Mouse (Mus musculus): Measurements from ENCODE around the gene Ptbp1.

Ptbp1 gene

GRCm38 (mm10) chr10:79832786-79833181 is 21.4 kb upstream of the Ptbp1 start:
- in situ Hi-C loops (cut with MboI, MseI) = loop anchor here in 1 of 2 experiments (10.0 kb wide), 1 partner anchor 92 kb away; the partner anchor contains the start of genes Arid3a and R3hdm4

GRCm38 (mm10) chr10:79834769-79835398 is 19.3 kb upstream of the Ptbp1 start:
- in situ Hi-C loops (cut with MboI, MseI) = loop anchor here in 1 of 2 experiments (10.0 kb wide), 1 partner anchor 90 kb away; the partner anchor contains the start of genes Arid3a and R3hdm4

GRCm38 (mm10) chr10:79836918-79837317 is 17.3 kb upstream of the Ptbp1 start:
- in situ Hi-C loops (cut with MboI, MseI) = loop anchor here in 1 of 2 experiments (10.0 kb wide), 1 partner anchor 88 kb away; the partner anchor contains the start of genes Arid3a and R3hdm4

GRCm38 (mm10) chr10:79838151-79838550 is 16.1 kb upstream of the Ptbp1 start:
- in situ Hi-C loops (cut with MboI, MseI) = loop anchor here in 1 of 2 experiments (10.0 kb wide), 1 partner anchor 87 kb away; the partner anchor contains the start of genes Arid3a and R3hdm4

GRCm38 (mm10) chr10:79840091-79840490 is 14.1 kb upstream of the Ptbp1 start:
- in situ Hi-C loops (cut with MboI, MseI) = no loop called here

GRCm38 (mm10) chr10:79840644-79841551 is 13.3 kb upstream of the Ptbp1 start:
- in situ Hi-C loops (cut with MboI, MseI) = no loop called here

GRCm38 (mm10) chr10:79842322-79842721 is 11.9 kb upstream of the Ptbp1 start:
- in situ Hi-C loops (cut with MboI, MseI) = no loop called here

GRCm38 (mm10) chr10:79843476-79843875 is 10.8 kb upstream of the Ptbp1 start:
- in situ Hi-C loops (cut with MboI, MseI) = no loop called here

GRCm38 (mm10) chr10:79846553-79846952 is 7.7 kb upstream of the Ptbp1 start:
- in situ Hi-C loops (cut with MboI, MseI) = no loop called here

GRCm38 (mm10) chr10:79849941-79850628 is 4.1 kb upstream of the Ptbp1 start:
- in situ Hi-C loops (cut with MboI, MseI) = loop anchor here in 1 of 2 experiments (25.0 kb wide), 1 partner anchor 1263 kb away; the partner anchor contains the start of gene Syde1

- in situ Hi-C loops (cut with MboI, MseI) = loop anchor here in 1 of 2 experiments (25.0 kb wide), 1 partner anchor 1264 kb away; the partner anchor contains the start of gene Syde1
Measured at GRCm38 (mm10) chr10:79851653-79852052, 2.6 kb upstream of the Ptbp1 start.

GRCm38 (mm10) chr10:79852107-79852789 is 2.0 kb upstream of the Ptbp1 start:
- in situ Hi-C loops (cut with MboI, MseI) = loop anchor here in 1 of 2 experiments (25.0 kb wide), 1 partner anchor 1265 kb away; the partner anchor contains the start of gene Syde1

- in situ Hi-C loops (cut with MboI, MseI) = loop anchor here in 1 of 2 experiments (25.0 kb wide), 1 partner anchor 1266 kb away; the partner anchor contains the start of gene Syde1
Measured at GRCm38 (mm10) chr10:79852827-79853226, 1.4 kb upstream of the Ptbp1 start.

- in situ Hi-C loops (cut with MboI, MseI) = loop anchor here in 1 of 2 experiments (25.0 kb wide), 1 partner anchor 1266 kb away; the partner anchor contains the start of gene Syde1
Measured at GRCm38 (mm10) chr10:79853392-79853791, 835 bp upstream of the Ptbp1 start.

GRCm38 (mm10) chr10:79854801-79855541 is 744 bp downstream of the Ptbp1 start:
- in situ Hi-C loops (cut with MboI, MseI) = loop anchor here in 1 of 2 experiments (25.0 kb wide), 1 partner anchor 1268 kb away; the partner anchor contains the start of gene Syde1

GRCm38 (mm10) chr10:79855558-79856184 is 1.4 kb downstream of the Ptbp1 start:
- in situ Hi-C loops (cut with MboI, MseI) = loop anchor here in 1 of 2 experiments (25.0 kb wide), 1 partner anchor 1268 kb away; the partner anchor contains the start of gene Syde1

- in situ Hi-C loops (cut with MboI, MseI) = loop anchor here in 1 of 2 experiments (25.0 kb wide), 1 partner anchor 1269 kb away; the partner anchor contains the start of gene Syde1
Measured at GRCm38 (mm10) chr10:79856280-79856679, 2.1 kb downstream of the Ptbp1 start.

GRCm38 (mm10) chr10:79856704-79857451 is 2.7 kb downstream of the Ptbp1 start:
- in situ Hi-C loops (cut with MboI, MseI) = loop anchor here in 1 of 2 experiments (25.0 kb wide), 1 partner anchor 1270 kb away; the partner anchor contains the start of gene Syde1

Data from T-helper 17 cell (primary cell).